ENCODE assay signal across 13 mouse cellular contexts in genomic region chr5:103775429-103775828, GRCm38 (mm10).
DNase-seq lines count a peak whose midpoint lies in the region; ATAC-seq and TF ChIP-seq lines count a peak whose summit lies in the region.
"Had no signal": no experiment of that assay in that cellular context is flagged by ENCODE, and none has a peak within 500 bp of the region (broad histone marks: within the 10 kb centered on the region; RNA-seq: fewer than 3 reads in every experiment).

No protein-coding gene starts in this region.

- H3K36me3 ChIP-seq in forebrain, embryonic 10.5 days (replicated peaks): 0 out of 2 replicates have a peak, but pooled peaks cover 1% of the 10 kb centered on the region
- H3K36me3 ChIP-seq in forebrain, embryonic 15.5 days: no peaks in the 10 kb centered on the region
- H3K36me3 ChIP-seq in liver, embryonic 12.5 days: peaks cover 11% of the 10 kb centered on the region
- peaks cover 8% of the 10 kb centered on the region for H3K36me3 ChIP-seq in liver, postnatal 0 days (replicated peaks; ENCODE audit: insufficient read depth, low read length)
- H3K36me3 ChIP-seq in heart, embryonic 11.5 days (ENCODE audit: control insufficient read depth, insufficient read depth, low read length): no peaks in the 10 kb centered on the region
- H3K36me3 ChIP-seq: midbrain, embryonic 12.5 days had no signal

- no peak overlapping the region for H3K4me2 ChIP-seq in forebrain, embryonic 15.5 days (replicated peaks)
- peak overlapping the region; percentile 25 for H3K4me2 ChIP-seq in liver, embryonic 12.5 days
- H3K4me2 ChIP-seq in liver, postnatal 0 days (ENCODE audit: low read depth, low read length): no peak overlapping the region
- no peak overlapping the region; the same call in 1 of the 2 replicates for H3K4me2 ChIP-seq in heart, embryonic 11.5 days
- H3K4me2 ChIP-seq: midbrain, embryonic 12.5 days had no signal

- H3K27ac ChIP-seq in forebrain, embryonic 10.5 days: peak overlapping the region; percentile 87
- H3K27ac ChIP-seq in forebrain, embryonic 15.5 days (replicated peaks): no peak overlapping the region
- H3K27ac ChIP-seq in liver, embryonic 12.5 days: 0 out of 2 replicates have a peak overlapping the region, but pooled peaks have one; percentile 46
- no peak overlapping the region for H3K27ac ChIP-seq in liver, postnatal 0 days (ENCODE audit: low read depth)
- H3K27ac ChIP-seq in heart, embryonic 11.5 days (ENCODE audit: low read depth, low read length): peak overlapping the region; percentile 29; the same call in 1 of the 2 replicates
- H3K27ac ChIP-seq: liver, embryonic 14.5 days; midbrain, embryonic 12.5 days had no signal

- ATAC-seq in forebrain, embryonic 15.5 days (replicated peaks): no peak
- no peak for ATAC-seq in liver, embryonic 12.5 days
- ATAC-seq in liver, postnatal 0 days: no peak
- ATAC-seq in heart, embryonic 11.5 days (replicated peaks; ENCODE audit: insufficient number of reproducible peaks, low FRiP score, low TSS enrichment): no peak
- ATAC-seq in cerebellum, adult (ENCODE audit: insufficient number of reproducible peaks, low FRiP score, low TSS enrichment): no peak
- ATAC-seq: hindbrain, embryonic 16.5 days had no signal

- H3K27me3 ChIP-seq in forebrain, embryonic 10.5 days (ENCODE audit: poor library complexity, severe bottlenecking): no peaks in the 10 kb centered on the region
- H3K27me3 ChIP-seq in forebrain, embryonic 15.5 days: no peaks in the 10 kb centered on the region
- H3K27me3 ChIP-seq in liver, embryonic 12.5 days (replicated peaks): no peaks in the 10 kb centered on the region
- no peaks in the 10 kb centered on the region for H3K27me3 ChIP-seq in liver, postnatal 0 days (ENCODE audit: insufficient read depth, low read length)
- no peaks in the 10 kb centered on the region for H3K27me3 ChIP-seq in heart, embryonic 11.5 days (ENCODE audit: control insufficient read depth, insufficient read depth, low read length)
- H3K27me3 ChIP-seq: midbrain, embryonic 12.5 days had no signal

- TF ChIP-seq EP300 in liver, postnatal 0 days (IDR thresholded peaks at IDR 0.05; ENCODE audit: low read depth): no peak

- WGBS in forebrain, embryonic 10.5 days: 88% methylated on average over 13 of the region's 13 CpGs
- 74% methylated on average over 13 of the region's 13 CpGs for WGBS in forebrain, embryonic 15.5 days
- whole genome bisulfite sequencing in liver, embryonic 12.5 days (ENCODE audit: insufficient replicate concordance): 84% methylated on average over 13 of the region's 13 CpGs
- 84% methylated on average over 13 of the region's 13 CpGs for WGBS in liver, postnatal 0 days (ENCODE audit: insufficient replicate concordance)
- WGBS in heart, embryonic 11.5 days (ENCODE audit: insufficient replicate concordance): 69% methylated on average over 13 of the region's 13 CpGs

- peaks cover 95% of the 10 kb centered on the region for H3K4me1 ChIP-seq in forebrain, embryonic 10.5 days
- peaks cover 50% of the 10 kb centered on the region for H3K4me1 ChIP-seq in forebrain, embryonic 15.5 days
- H3K4me1 ChIP-seq in liver, embryonic 12.5 days: peaks cover 99% of the 10 kb centered on the region
- H3K4me1 ChIP-seq in liver, postnatal 0 days (ENCODE audit: insufficient read depth): peaks cover 86% of the 10 kb centered on the region
- peaks cover 72% of the 10 kb centered on the region for H3K4me1 ChIP-seq in heart, embryonic 11.5 days (ENCODE audit: control insufficient read depth, insufficient read depth, low read length)

- TF ChIP-seq CTCF in liver, postnatal 0 days (IDR thresholded peaks at IDR 0.05; ENCODE audit: low read depth): no peak

- no peak overlapping the region for H3K9ac ChIP-seq in forebrain, embryonic 15.5 days (replicated peaks)
- H3K9ac ChIP-seq in liver, embryonic 12.5 days: no peak overlapping the region
- no peak overlapping the region for H3K9ac ChIP-seq in liver, postnatal 0 days (replicated peaks)
- no peak overlapping the region for H3K9ac ChIP-seq in heart, embryonic 11.5 days (ENCODE audit: low read depth, low read length)
- H3K9ac ChIP-seq: liver, embryonic 14.5 days; midbrain, embryonic 12.5 days had no signal

- H3K4me3 ChIP-seq in forebrain, embryonic 10.5 days: no peak overlapping the region
- H3K4me3 ChIP-seq in forebrain, embryonic 15.5 days: no peak overlapping the region
- H3K4me3 ChIP-seq in liver, embryonic 12.5 days: no peak overlapping the region
- no peak overlapping the region for H3K4me3 ChIP-seq in liver, postnatal 0 days (ENCODE audit: low read depth, low read length)
- no peak overlapping the region for H3K4me3 ChIP-seq in heart, embryonic 11.5 days (ENCODE audit: low read depth, low read length)
- H3K4me3 ChIP-seq: midbrain, embryonic 12.5 days had no signal

- no peak for DNase-seq in forebrain, embryonic 10.5 days (ENCODE audit: extremely low spot score, low spot score)
- no peak for DNase-seq in liver, postnatal 0 days
- DNase-seq in kidney, postnatal 36 days: peak; percentile 58 to 73
- no peak for DNase-seq in neural tube, embryonic 10.5 days (ENCODE audit: extremely low spot score, low spot score)
- DNase-seq: cerebellum, postnatal 25 days; layer of hippocampus, postnatal 36 days had no signal

- H3K9me3 ChIP-seq in forebrain, embryonic 10.5 days: no peaks in the 10 kb centered on the region
- no peaks in the 10 kb centered on the region for H3K9me3 ChIP-seq in forebrain, embryonic 15.5 days
- H3K9me3 ChIP-seq in liver, embryonic 12.5 days (replicated peaks): no peaks in the 10 kb centered on the region
- H3K9me3 ChIP-seq in liver, postnatal 0 days (ENCODE audit: low read length): no peaks in the 10 kb centered on the region
- no peaks in the 10 kb centered on the region; the same call in 1 of the 2 replicates for H3K9me3 ChIP-seq in heart, embryonic 11.5 days (replicated peaks; ENCODE audit: control insufficient read depth, low read length)
- H3K9me3 ChIP-seq: midbrain, embryonic 12.5 days had no signal

Comparison
In these comparisons a context has a peak if more than half of its experiments do, and no peak if none do; other contexts are left out.
1. H3K27ac ChIP-seq: peak in forebrain, embryonic 10.5 days (single experiment), liver, embryonic 12.5 days (single experiment) and heart, embryonic 11.5 days (single experiment); none in forebrain, embryonic 15.5 days (single experiment) and liver, postnatal 0 days (single experiment).
2. DNase-seq: peak in kidney, postnatal 36 days (2 of 2); none in forebrain, embryonic 10.5 days (single experiment), liver, postnatal 0 days (single experiment) and neural tube, embryonic 10.5 days (single experiment).